Mouse (Mus musculus) heart, embryonic 12.5 days (tissue): ENCODE measurements at regions not wholly inside any gene's neighbourhood (a gene's known extent, or its start where the extent isn't known, plus 50 kb on each side); places are given as distances from the start of the nearest gene placed in this dataset.
A peak's percentile ranks its signal among the peaks of the same experiment; 100 is the strongest.

Experiments used
- ATAC-seq: fragments of 200-750 bp; cut with Nextera tagmentation; 2 replicates; pipeline ENCODE4 v1.8.0; 2017; ENCODE audit warnings: moderate TSS enrichment, moderate library complexity; ENCODE audit not compliant: insufficient number of reproducible peaks, low FRiP score
- H3K27ac ChIP-seq: fragments of 300-500 bp; sonication (generic); 2 replicates; pipeline ENCODE4 v1.5.1; 2016; ENCODE audit warnings: mild to moderate bottlenecking, moderate library complexity; ENCODE audit not compliant: poor library complexity, severe bottlenecking
- H3K27me3 ChIP-seq: fragments of 300-500 bp; sonication (generic); replicated peaks from 2 replicates; pipeline ENCODE4 v1.6.1; 2016; ENCODE audit warnings: mild to moderate bottlenecking, moderate library complexity
- H3K36me3 ChIP-seq: fragments of 300-500 bp; sonication (generic); 2 replicates; pipeline ENCODE4 v1.6.1; 2016; ENCODE audit warnings: mild to moderate bottlenecking, moderate library complexity
- H3K4me1 ChIP-seq: fragments of 300-500 bp; sonication (generic); replicated peaks from 2 replicates; pipeline ENCODE4 v1.6.1; 2016; ENCODE audit warnings: mild to moderate bottlenecking
- H3K4me2 ChIP-seq: fragments of 300-500 bp; sonication (generic); 2 replicates; pipeline ENCODE4 v1.6.1; 2016; ENCODE audit warnings: mild to moderate bottlenecking, moderate library complexity
- H3K4me3 ChIP-seq: fragments of 300-500 bp; sonication (generic); 2 replicates; pipeline ENCODE4 v1.5.1; 2016; ENCODE audit warnings: mild to moderate bottlenecking
- H3K9ac ChIP-seq: fragments of 300-500 bp; sonication (generic); 2 replicates; pipeline ENCODE4 v1.6.1; 2016; ENCODE audit warnings: mild to moderate bottlenecking, moderate library complexity
- H3K9me3 ChIP-seq: fragments of 300-500 bp; sonication (generic); replicated peaks from 2 replicates; pipeline ENCODE4 v1.6.1; 2016; ENCODE audit warnings: mild to moderate bottlenecking, moderate library complexity
- WGBS: fragments of 180-500 bp; shearing (Covaris S2); methylation state at CpG from one replicate; pipeline ENCODE4 v1.1.7; 2016; 5-methylcytosine and 5-hydroxymethylcytosine counted together

DNA sequence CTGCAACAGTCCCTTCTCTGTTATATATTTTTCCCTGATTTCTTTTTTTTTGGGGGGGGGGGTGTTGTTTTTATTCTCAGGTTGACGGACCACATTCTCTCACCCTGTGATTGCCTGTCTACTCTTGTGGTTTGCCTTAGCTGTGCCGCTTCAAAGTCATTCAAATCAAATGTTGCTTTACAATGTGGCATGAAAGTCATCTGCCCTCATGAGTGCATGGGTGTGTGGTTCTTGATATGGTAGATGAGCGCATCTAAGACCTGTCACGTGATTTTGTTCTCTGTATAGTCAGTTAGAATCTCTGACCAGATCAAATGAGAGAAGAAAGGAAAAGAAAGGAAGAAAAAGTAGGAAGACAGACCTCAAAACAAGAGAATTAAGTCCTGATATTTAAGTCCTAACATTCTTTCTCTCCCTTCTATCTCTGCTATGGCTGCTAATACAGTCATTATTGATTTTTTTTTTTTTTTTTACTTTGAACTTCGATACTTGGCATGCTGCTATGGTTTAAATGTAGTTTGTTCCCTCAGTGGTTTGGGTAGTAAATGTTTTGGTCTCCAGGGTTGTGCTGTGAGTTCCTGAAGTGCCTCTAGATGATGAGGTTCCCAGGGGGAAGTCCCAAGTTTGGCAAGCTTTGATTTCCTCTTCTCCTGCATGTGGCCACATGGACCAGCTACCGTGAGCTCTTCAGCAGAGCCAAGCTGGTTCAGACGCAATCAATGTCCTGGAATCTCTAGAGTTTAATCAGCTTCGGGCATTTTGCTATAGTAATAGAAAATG is 91.2 kb upstream of the Npas2 start:
- Histone ChIP-seq H3K4me1 (peaks cover 25% of the 10 kb centered on the region), H3K9me3 (no peaks in the 10 kb centered on the region), H3K27ac (no peak overlapping the region), H3K36me3 (no peaks in the 10 kb centered on the region), H3K4me3 (no peak overlapping the region), H3K27me3 (no peaks in the 10 kb centered on the region), H3K9ac (no peak overlapping the region), H3K4me2 (no peak overlapping the region)
- 82% methylated on average over 8 of the region's 8 CpGs for WGBS
- no peak for ATAC-seq

DNA sequence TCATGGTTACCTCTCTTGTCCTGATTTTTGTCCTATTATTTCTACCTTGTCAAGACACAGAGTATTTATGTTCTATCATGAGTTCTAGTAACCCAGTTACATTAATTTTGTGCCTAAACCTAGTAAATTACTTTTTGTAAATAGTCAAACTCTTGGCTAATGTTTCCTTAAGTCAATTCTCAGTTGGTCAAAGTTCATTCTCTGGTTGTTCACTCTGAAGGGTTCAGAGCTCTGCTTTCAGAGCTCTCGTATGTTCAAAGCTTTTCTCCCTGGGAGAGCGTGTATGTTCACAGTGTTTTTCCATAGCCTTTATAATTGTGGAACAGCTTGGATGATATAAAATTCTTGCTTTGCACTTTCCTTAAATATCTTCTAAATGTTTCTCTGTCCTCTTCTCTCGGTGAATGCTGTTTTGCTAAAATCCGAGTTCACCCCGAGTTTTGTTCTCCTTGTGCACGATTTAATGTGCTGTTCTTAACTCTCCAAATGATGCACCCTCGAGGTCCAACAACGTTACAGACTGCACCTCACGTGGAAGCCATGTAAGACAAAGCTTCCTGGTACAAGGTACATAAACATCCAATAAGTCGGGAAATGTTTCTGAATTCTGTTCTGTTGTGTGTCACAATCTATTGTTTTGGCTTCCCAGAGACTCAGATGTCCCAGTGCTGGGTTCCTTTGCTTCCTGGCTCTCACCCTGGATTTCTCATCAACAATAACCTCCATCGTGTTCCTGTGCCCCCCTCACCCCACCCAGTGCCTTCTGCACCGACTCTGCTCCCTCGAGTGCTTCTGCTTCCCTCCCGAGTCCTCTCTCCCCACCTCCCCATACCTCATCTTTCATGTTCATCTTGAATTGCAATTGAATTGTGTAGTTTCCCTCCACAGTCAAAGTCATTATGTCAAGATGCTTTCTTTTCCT is 90.3 kb upstream of the Npas2 start:
- Histone ChIP-seq H3K9ac (no peak overlapping the region), H3K36me3 (no peaks in the 10 kb centered on the region), H3K27ac (no peak overlapping the region), H3K9me3 (no peaks in the 10 kb centered on the region), H3K4me2 (no peak overlapping the region), H3K4me3 (no peak overlapping the region), H3K4me1 (peaks cover 19% of the 10 kb centered on the region), H3K27me3 (no peaks in the 10 kb centered on the region)
- ATAC-seq = no peak
- WGBS = 74% methylated on average over 14 of the region's 14 CpGs

DNA sequence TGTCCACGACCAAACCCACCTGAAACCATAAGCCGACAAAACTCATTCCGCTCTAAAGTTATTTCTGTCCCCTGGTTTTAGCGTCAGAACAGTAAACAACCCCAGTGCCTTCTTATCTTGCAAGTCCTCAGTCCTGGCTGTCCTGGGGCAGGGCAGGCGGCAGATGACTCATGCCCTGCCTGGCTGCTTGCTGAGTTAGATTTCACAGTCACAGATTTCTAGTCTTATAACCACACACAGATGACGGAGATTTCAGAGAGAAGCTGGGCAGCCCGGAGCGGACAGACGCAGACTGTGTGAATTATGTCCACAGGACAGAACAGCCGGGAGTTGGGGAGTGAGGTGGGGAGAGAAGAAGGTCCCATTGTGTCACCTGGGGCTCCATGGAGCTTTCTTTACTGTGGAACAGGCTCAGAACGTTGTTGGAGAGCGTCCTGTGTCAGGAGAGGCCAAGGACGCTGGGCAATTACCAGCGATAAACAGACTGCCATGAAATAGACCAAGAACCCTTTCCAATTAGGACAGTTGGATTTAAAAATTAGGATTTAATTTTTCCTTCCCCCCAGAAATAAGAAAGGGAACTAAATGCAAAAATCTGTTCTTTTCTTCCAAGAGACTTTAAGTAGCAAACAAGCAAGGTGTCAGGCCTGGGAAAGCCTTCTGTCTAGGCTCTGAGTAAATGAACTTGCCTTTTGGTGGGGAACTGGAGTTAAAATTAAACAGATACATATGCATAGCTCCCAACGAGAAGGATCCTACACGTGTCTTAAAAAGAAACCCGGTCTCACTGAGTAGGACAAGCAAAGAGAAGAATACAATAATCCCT is 87.8 kb upstream of the Npas2 start:
- no peak overlapping the region for H3K4me3 ChIP-seq
- peak overlapping the region; percentile 54 for H3K4me2 ChIP-seq
- H3K9me3 ChIP-seq = no peaks in the 10 kb centered on the region
- H3K4me1 ChIP-seq = peaks cover 19% of the 10 kb centered on the region
- H3K27ac ChIP-seq = peak overlapping the region; percentile 31; the same call in 1 of the 2 replicates
- no peaks in the 10 kb centered on the region for H3K27me3 ChIP-seq
- H3K9ac ChIP-seq = peak overlapping the region; percentile 21; the same call in 1 of the 2 replicates
- peak; percentile 59; the same call in 1 of the 2 replicates for ATAC-seq
- 17% methylated on average over 17 of the region's 17 CpGs for WGBS
- no peaks in the 10 kb centered on the region for H3K36me3 ChIP-seq

DNA sequence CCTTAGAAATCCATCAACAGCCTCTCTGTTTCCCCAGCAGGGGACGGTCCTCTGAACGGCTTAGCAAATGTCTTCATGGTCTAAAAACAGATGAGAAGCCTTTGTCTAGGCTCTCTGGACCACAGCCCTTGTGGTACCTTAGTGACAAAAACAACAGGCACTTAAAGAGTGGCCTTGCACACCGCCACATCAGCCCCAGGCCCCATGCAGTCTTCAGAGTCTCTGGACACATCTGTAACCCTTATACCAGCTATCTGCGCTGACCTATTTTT is 87.2 kb upstream of the Npas2 start:
- H3K27me3 ChIP-seq = no peaks in the 10 kb centered on the region
- WGBS = 62% methylated on average over 4 of the region's 4 CpGs
- ATAC-seq = no peak

DNA sequence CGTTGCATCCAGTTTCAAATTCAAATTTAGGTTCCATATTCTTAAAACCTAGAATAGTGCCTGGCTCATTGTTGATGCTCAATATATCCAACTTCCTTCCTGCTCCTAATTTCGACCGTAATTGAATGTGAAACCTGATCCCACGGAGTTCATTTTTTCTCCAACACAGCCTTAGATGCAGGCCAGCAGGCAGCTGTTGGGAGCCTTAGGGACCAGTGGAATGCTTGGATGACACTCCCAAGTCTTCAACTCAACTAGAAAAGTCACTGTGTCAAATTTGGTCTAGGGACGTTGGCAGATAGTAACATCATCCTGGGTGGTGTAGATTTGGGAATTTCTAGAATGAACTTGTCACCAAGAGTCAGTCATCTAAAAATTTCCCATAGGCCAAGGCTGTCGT is 86.9 kb upstream of the Npas2 start:
- no peaks in the 10 kb centered on the region for H3K27me3 ChIP-seq
- H3K4me3 ChIP-seq = no peak overlapping the region
- H3K4me2 ChIP-seq = no peak overlapping the region
- H3K9me3 ChIP-seq = no peaks in the 10 kb centered on the region
- 75% methylated on average over 6 of the region's 6 CpGs for WGBS
- no peaks in the 10 kb centered on the region for H3K36me3 ChIP-seq
- H3K9ac ChIP-seq = no peak overlapping the region
- no peak overlapping the region for H3K27ac ChIP-seq
- peaks cover 19% of the 10 kb centered on the region for H3K4me1 ChIP-seq
- no peak for ATAC-seq

More for the DNA sequence above, 87.2 kb upstream of the Npas2 start:
- Histone ChIP-seq H3K4me3 (no peak overlapping the region), H3K36me3 (no peaks in the 10 kb centered on the region), H3K9me3 (no peaks in the 10 kb centered on the region), H3K9ac (no peak overlapping the region), H3K4me2 (no peak overlapping the region), H3K27ac (no peak overlapping the region), H3K4me1 (peaks cover 19% of the 10 kb centered on the region)

DNA sequence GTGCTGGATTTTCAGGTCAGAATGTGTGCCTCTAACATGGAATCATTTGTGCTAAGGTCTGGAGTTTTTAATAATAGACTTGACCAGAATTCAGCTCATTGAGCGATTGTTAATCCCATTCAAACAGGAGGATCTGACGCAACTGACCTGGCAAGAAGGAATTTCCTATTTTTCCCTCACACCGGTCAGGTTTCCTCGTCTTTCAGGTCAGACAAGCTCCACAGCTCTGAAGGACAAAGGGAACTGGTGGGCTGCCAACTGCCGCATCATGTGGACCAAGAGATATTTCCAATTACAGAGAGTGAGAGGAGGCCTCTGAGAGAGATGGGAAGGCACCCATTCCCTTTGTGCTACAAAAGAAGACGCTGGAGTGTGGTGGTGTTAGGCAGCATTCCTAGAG is 77.2 kb upstream of the Npas2 start:
- no peak for ATAC-seq
- no peak overlapping the region for H3K27ac ChIP-seq

DNA sequence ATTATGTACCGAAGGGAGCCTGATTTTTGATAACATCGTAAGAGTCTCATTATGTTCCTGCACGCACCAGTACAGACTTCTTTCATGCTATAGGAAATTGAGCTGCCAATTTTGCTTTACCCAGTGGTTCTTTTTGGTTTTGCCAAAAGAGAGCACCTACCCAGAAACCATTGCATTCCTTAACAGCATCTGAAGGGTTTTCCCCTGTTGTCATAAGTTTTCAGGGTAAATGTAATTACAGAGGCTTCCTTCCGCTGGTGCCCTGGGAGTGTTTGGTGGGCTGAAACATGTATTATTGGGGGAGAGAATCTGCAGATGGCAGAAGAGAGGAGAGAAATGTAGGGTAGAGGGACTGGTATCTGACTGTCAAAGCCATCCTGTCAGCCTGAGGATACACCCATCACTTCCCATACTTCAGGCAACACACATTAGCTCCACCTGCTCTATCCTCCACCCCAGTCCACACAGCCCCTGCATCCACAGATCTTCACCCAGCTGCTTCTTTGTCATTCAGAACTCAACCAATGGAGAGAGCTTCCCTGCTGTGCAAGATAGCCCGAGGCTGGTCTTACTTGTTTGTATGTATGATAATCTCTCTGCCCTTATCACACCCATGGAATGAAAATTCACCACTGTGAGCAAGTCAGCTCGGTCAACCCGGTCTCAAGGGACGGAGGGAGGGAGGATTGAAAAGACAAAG is 71.1 kb upstream of the Npas2 start:
- no peaks in the 10 kb centered on the region for H3K27me3 ChIP-seq
- no peak overlapping the region for H3K27ac ChIP-seq
- H3K4me3 ChIP-seq = no peak overlapping the region
- H3K9me3 ChIP-seq = peaks cover 3% of the 10 kb centered on the region; the same call in 1 of the 2 replicates
- no peak overlapping the region for H3K9ac ChIP-seq
- ATAC-seq = no peak
- no peak overlapping the region for H3K4me2 ChIP-seq
- no peaks in the 10 kb centered on the region for H3K36me3 ChIP-seq
- WGBS = 51% methylated on average over 8 of the region's 8 CpGs
- 0 out of 2 replicates have a peak, but pooled peaks cover 12% of the 10 kb centered on the region for H3K4me1 ChIP-seq

More for the DNA sequence above, 77.2 kb upstream of the Npas2 start:
- WGBS = 86% methylated on average over 6 of the region's 6 CpGs
- no peaks in the 10 kb centered on the region for H3K36me3 ChIP-seq
- H3K27me3 ChIP-seq = no peaks in the 10 kb centered on the region
- no peak overlapping the region for H3K4me3 ChIP-seq
- no peak overlapping the region for H3K9ac ChIP-seq
- no peaks in the 10 kb centered on the region; the same call in 1 of the 2 replicates for H3K9me3 ChIP-seq
- no peaks in the 10 kb centered on the region for H3K4me1 ChIP-seq
- no peak overlapping the region for H3K4me2 ChIP-seq

DNA sequence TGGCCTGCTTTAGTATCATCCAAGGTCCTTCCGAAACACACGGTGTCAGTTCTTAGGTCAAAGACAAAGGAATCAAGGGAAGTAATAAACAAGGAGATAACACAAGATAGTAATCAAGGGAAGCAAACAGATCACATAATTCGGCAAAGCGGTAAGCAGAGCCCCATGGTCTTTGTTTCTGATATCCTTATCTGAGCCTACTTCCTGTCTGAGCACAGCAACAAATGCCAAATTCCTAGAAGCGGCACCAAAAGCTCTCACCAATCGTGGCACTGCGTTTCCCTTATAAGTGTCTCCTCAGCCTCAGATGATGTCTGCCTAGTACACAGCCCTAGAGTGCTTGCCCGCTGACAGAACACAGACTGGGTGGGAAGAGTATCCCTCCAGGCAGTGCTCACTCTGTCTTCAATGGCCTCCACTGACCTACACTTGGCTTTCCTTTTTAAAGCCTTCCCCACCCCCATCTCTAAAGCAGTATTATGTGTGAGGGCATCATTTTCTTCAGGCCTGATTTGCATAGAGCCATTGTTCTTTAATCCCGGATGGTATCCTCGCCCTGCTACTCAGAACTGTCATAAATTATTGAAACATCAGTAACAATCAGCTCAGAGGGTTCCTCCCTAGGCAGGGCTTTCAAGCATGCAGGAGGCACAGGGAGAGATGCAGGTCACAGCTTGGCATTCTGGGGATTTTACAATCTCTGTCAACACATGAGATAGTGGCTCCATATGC is 70.3 kb upstream of the Npas2 start:
- Histone ChIP-seq H3K4me3 (no peak overlapping the region), H3K27me3 (no peaks in the 10 kb centered on the region), H3K9ac (no peak overlapping the region), H3K27ac (no peak overlapping the region), H3K4me2 (0 out of 2 replicates have a peak overlapping the region, but pooled peaks have one; percentile 3), H3K36me3 (no peaks in the 10 kb centered on the region), H3K9me3 (peaks cover 3% of the 10 kb centered on the region; the same call in 1 of the 2 replicates), H3K4me1 (0 out of 2 replicates have a peak, but pooled peaks cover 12% of the 10 kb centered on the region)
- 26% methylated on average over 10 of the region's 10 CpGs for WGBS
- no peak for ATAC-seq

DNA sequence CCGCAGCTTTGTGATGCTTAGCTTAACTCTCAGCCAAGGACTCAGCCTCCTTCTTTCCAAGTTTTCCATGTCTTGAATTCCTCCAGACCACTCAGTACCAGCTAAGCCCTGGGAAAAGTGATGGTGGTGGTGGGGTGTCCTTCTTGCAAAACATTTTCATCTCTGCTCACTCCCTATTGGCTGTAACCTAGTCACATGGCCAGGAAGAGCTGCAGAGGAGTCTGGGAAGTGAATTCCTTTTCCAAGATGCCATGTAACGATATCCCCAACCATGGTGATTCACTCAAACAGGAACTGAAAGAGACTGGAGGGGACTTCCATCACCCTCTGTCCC is 69.8 kb upstream of the Npas2 start:
- Histone ChIP-seq H3K27ac (no peak overlapping the region), H3K4me1 (0 out of 2 replicates have a peak, but pooled peaks cover 12% of the 10 kb centered on the region), H3K27me3 (no peaks in the 10 kb centered on the region), H3K4me3 (no peak overlapping the region), H3K4me2 (no peak overlapping the region), H3K9ac (no peak overlapping the region), H3K9me3 (peaks cover 3% of the 10 kb centered on the region; the same call in 1 of the 2 replicates), H3K36me3 (no peaks in the 10 kb centered on the region)
- WGBS = 49% methylated on average over 2 of the region's 2 CpGs
- no peak for ATAC-seq

DNA sequence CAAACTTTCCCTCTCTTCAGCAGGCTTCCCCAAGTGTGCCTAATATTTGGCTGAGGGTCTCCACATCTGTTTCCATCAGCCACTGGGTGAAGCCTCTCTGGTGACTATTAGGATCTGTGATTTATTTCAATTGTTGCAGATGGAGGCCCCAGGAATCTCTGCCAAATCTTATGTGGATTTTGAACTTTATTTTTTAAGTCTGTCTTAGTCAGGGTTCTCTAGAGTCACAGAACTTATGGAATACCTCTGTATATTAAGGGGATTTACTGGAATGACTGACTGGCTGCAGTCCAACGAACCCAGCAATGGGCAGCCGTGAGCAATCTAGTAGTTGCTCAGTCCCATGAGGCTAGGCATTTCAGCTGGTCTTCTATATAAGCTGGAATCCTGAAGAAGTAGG is 59.0 kb upstream of the Npas2 start:
- WGBS = 64% methylated on average over 2 of the region's 2 CpGs
- ATAC-seq = no peak
- Histone ChIP-seq H3K36me3 (no peaks in the 10 kb centered on the region), H3K27me3 (no peaks in the 10 kb centered on the region), H3K4me3 (no peak overlapping the region), H3K4me1 (no peaks in the 10 kb centered on the region), H3K4me2 (no peak overlapping the region), H3K9ac (no peak overlapping the region), H3K9me3 (peaks cover 8% of the 10 kb centered on the region; the same call in 1 of the 2 replicates), H3K27ac (no peak overlapping the region)
